Mouse (Mus musculus) MEL (cell line): ENCODE data around the gene Mrgprg.

Source experiments
- CHD1 ChIP-seq: IDR thresholded peaks from 2 replicates; pipeline ENCODE4 v1.6.1; 2012; ENCODE audit warnings: low read depth, mild to moderate bottlenecking, inconsistent platforms, low read length, improper control_type of control experiment
- CHD2 ChIP-seq: IDR thresholded peaks from 2 replicates; pipeline ENCODE4 v1.6.1; 2011; ENCODE audit warnings: low read length, improper control_type of control experiment
- CTCF ChIP-seq, 3 experiments: IDR thresholded peaks in 2 of 3; conservative IDR thresholded peaks in 1 of 3; 2 replicates each; pipeline ENCODE4 v1.5.1; 2011 to 2012; ENCODE audit warnings: low read length in 3 of 3, low read depth in 2 of 3, mild to moderate bottlenecking in 2 of 3, improper control_type of control experiment in 1 of 3, inconsistent platforms in 1 of 3, mixed read lengths in 1 of 3, moderate library complexity in 1 of 3; ENCODE audit not compliant: control insufficient read depth in 1 of 3, insufficient read depth in 1 of 3, poor library complexity in 1 of 3, severe bottlenecking in 1 of 3
- EP300 ChIP-seq, 2 experiments: IDR thresholded peaks; 2 replicates each; pipeline ENCODE4 v1.6.1; 2011; ENCODE audit warnings: improper control_type of control experiment in 2 of 2, low read length in 2 of 2, low read depth in 1 of 2, mild to moderate bottlenecking in 1 of 2
- GATA1 ChIP-seq: IDR thresholded peaks from 2 replicates; pipeline ENCODE4 v1.6.1; 2011; ENCODE audit warnings: low read depth, low read length, improper control_type of control experiment
- MAFK ChIP-seq: IDR thresholded peaks from 2 replicates; pipeline ENCODE4 v1.6.1; 2011; ENCODE audit warnings: low read depth, mild to moderate bottlenecking, low read length, improper control_type of control experiment, borderline replicate concordance
- MYC ChIP-seq: IDR thresholded peaks from 2 replicates; pipeline ENCODE4 v1.6.1; 2011; ENCODE audit warnings: low read depth, mild to moderate bottlenecking, low read length, improper control_type of control experiment, moderate library complexity
- NELFE ChIP-seq: IDR thresholded peaks from 2 replicates; pipeline ENCODE4 v1.6.1; 2011; ENCODE audit warnings: low read depth, low read length, improper control_type of control experiment
- POLR2A ChIP-seq, 2 experiments: IDR thresholded peaks; 2 replicates each; pipeline ENCODE4 v1.6.1; 2011 to 2012; ENCODE audit warnings: low read length in 2 of 2, mild to moderate bottlenecking in 2 of 2, control low read depth in 1 of 2, improper control_type of control experiment in 1 of 2, low read depth in 1 of 2, moderate library complexity in 1 of 2; ENCODE audit not compliant: control insufficient read depth in 1 of 2, insufficient read depth in 1 of 2, poor library complexity in 1 of 2
- RAD21 ChIP-seq: IDR thresholded peaks from 2 replicates; pipeline ENCODE4 v1.6.1; 2011; ENCODE audit warnings: mild to moderate bottlenecking, low read depth, low read length, improper control_type of control experiment
- RCOR1 ChIP-seq: IDR thresholded peaks from 2 replicates; pipeline ENCODE4 v1.6.1; 2012; ENCODE audit warnings: low read depth, mild to moderate bottlenecking, inconsistent platforms, low read length, improper control_type of control experiment
- TCF12 ChIP-seq: IDR thresholded peaks from 2 replicates; pipeline ENCODE4 v1.6.1; 2014; ENCODE audit warnings: low read depth, mild to moderate bottlenecking, inconsistent platforms, low read length, improper control_type of control experiment, moderate library complexity
- UBTF ChIP-seq: IDR thresholded peaks from 2 replicates; pipeline ENCODE4 v1.6.1; 2012; ENCODE audit warnings: low read depth, mild to moderate bottlenecking, inconsistent platforms, low read length, improper control_type of control experiment, moderate library complexity, borderline replicate concordance; ENCODE audit not compliant: insufficient read depth
- USF1 ChIP-seq: IDR thresholded peaks from 2 replicates; pipeline ENCODE4 v1.6.1; 2014; ENCODE audit warnings: low read depth, mild to moderate bottlenecking, inconsistent platforms, low read length, improper control_type of control experiment, moderate library complexity

- no peak for TF ChIP-seq CHD1
- TF ChIP-seq EP300 (IDR thresholded peaks at IDR 0.05; ENCODE audit: low read depth in 1 of 2, low read length in 2 of 2): no peak
- TF ChIP-seq CTCF (IDR thresholded peaks at IDR 0.05 in 2 of 3, conservative IDR thresholded peaks at IDR 0.05 in 1 of 3; ENCODE audit: control insufficient read depth in 1 of 3, insufficient read depth in 1 of 3, low read depth in 2 of 3, low read length in 3 of 3, poor library complexity in 1 of 3, severe bottlenecking in 1 of 3): no peak
- no peak for TF ChIP-seq UBTF
- no peak for TF ChIP-seq USF1
- no peak for TF ChIP-seq CHD2
- TF ChIP-seq MAFK: no peak
- no peak for TF ChIP-seq RAD21
- no peak for TF ChIP-seq GATA1
- TF ChIP-seq RCOR1: no peak
- no peak for TF ChIP-seq TCF12
- no peak for TF ChIP-seq POLR2A (IDR thresholded peaks at IDR 0.05; ENCODE audit: control insufficient read depth in 1 of 2, insufficient read depth in 1 of 2, low read depth in 1 of 2, low read length in 2 of 2, poor library complexity in 1 of 2)
- no peak for TF ChIP-seq MYC
- TF ChIP-seq NELFE: no peak
Observed at GRCm38 (mm10) chr7:143717811-143718210, 49.0 kb downstream of the Mrgprg start.
